Mouse (Mus musculus): ENCODE data around the gene Hecw2.

GRCm38 (mm10) chr1:53867316-53867715, 327.7 kb downstream of the Hecw2 start:
- TF ChIP-seq CTCF (IDR thresholded peaks at IDR 0.05): no peak
- TF ChIP-seq POLR2A (IDR thresholded peaks at IDR 0.05; ENCODE audit: insufficient read depth, low read depth, low read length): no peak
